In genomic region chr13:68569589-68570336, GRCm38 (mm10) we compare ENCODE assay signal across 8 mouse cellular contexts. TPM values are rescaled to one million over a fixed set of nuclear protein-coding genes. Genes with fewer than 3 reads are reported as not detected.
DNase-seq lines count a peak whose midpoint lies in the region; ATAC-seq and TF ChIP-seq lines count a peak whose summit lies in the region.

No protein-coding gene starts in this region.

- H3K4me2 ChIP-seq in forebrain, embryonic 12.5 days, result no peak overlapping the region
- no peak overlapping the region for H3K4me2 ChIP-seq in intestine, embryonic 15.5 days (replicated peaks)
- H3K4me2 ChIP-seq in midbrain, postnatal 0 days (ENCODE audit: low read depth, low read length, poor library complexity, severe bottlenecking), result no peak overlapping the region

- H3K36me3 ChIP-seq in forebrain, embryonic 12.5 days (replicated peaks), result peaks cover 69% of the 10 kb centered on the region
- 0 out of 2 replicates have a peak, but pooled peaks cover 6% of the 10 kb centered on the region for H3K36me3 ChIP-seq in intestine, embryonic 15.5 days
- H3K36me3 ChIP-seq in midbrain, postnatal 0 days (ENCODE audit: insufficient read depth, low read length), result peaks cover 46% of the 10 kb centered on the region

- no peaks in the 10 kb centered on the region for H3K9me3 ChIP-seq in forebrain, embryonic 12.5 days
- H3K9me3 ChIP-seq in intestine, embryonic 15.5 days, result no peaks in the 10 kb centered on the region
- no peaks in the 10 kb centered on the region for H3K9me3 ChIP-seq in midbrain, postnatal 0 days (ENCODE audit: low read length)

- no peak overlapping the region for H3K4me3 ChIP-seq in forebrain, embryonic 12.5 days (replicated peaks)
- H3K4me3 ChIP-seq in intestine, embryonic 15.5 days (replicated peaks), result no peak overlapping the region
- no peak overlapping the region for H3K4me3 ChIP-seq in midbrain, postnatal 0 days (ENCODE audit: low read depth, low read length)

- H3K4me1 ChIP-seq in forebrain, embryonic 12.5 days, result no peaks in the 10 kb centered on the region
- 0 out of 2 replicates have a peak, but pooled peaks cover 5% of the 10 kb centered on the region for H3K4me1 ChIP-seq in intestine, embryonic 15.5 days (replicated peaks)
- H3K4me1 ChIP-seq in midbrain, postnatal 0 days (ENCODE audit: insufficient read depth, low read length), result no peaks in the 10 kb centered on the region

- TF ChIP-seq CTCF in midbrain, postnatal 0 days (IDR thresholded peaks at IDR 0.05), result peak; percentile 88

- H3K9ac ChIP-seq in forebrain, embryonic 12.5 days, result no peak overlapping the region
- H3K9ac ChIP-seq in intestine, embryonic 15.5 days, result no peak overlapping the region
- no peak overlapping the region for H3K9ac ChIP-seq in midbrain, postnatal 0 days (replicated peaks; ENCODE audit: low read length, poor library complexity, severe bottlenecking)

- ATAC-seq in forebrain, embryonic 12.5 days (ENCODE audit: low FRiP score), result peak; percentile 63; the same call in 1 of the 2 replicates
- ATAC-seq in intestine, embryonic 15.5 days, result 0 out of 2 replicates have a peak, but pooled peaks have one; percentile 29
- ATAC-seq in midbrain, postnatal 0 days (ENCODE audit: low FRiP score), result 0 out of 2 replicates have a peak, but pooled peaks have one; percentile 52

- H3K27ac ChIP-seq in forebrain, embryonic 12.5 days, result no peak overlapping the region
- no peak overlapping the region for H3K27ac ChIP-seq in intestine, embryonic 15.5 days
- H3K27ac ChIP-seq in midbrain, postnatal 0 days (ENCODE audit: low read depth, low read length), result no peak overlapping the region

- no peaks in the 10 kb centered on the region for H3K27me3 ChIP-seq in forebrain, embryonic 12.5 days
- no peaks in the 10 kb centered on the region for H3K27me3 ChIP-seq in intestine, embryonic 15.5 days (replicated peaks)
- no peaks in the 10 kb centered on the region for H3K27me3 ChIP-seq in midbrain, postnatal 0 days (ENCODE audit: insufficient read depth, low read length)

- peak; percentile 49 for DNase-seq in urinary bladder, postnatal 25 days (ENCODE audit: low spot score)
- DNase-seq in urinary bladder, adult 2 months (ENCODE audit: low spot score), result no peak
- DNase-seq in c-Kit-positive CD71-negative TER-119-negative erythroid progenitor cells, embryonic 14.5 days (ENCODE audit: low read depth), result peak; percentile 23
- DNase-seq in left cerebral cortex, postnatal 36 days (ENCODE audit: low spot score in 2 of 2), result peak; percentile 67 to 75
- DNase-seq in midbrain, postnatal 0 days (ENCODE audit: low spot score), result peak; percentile 81
- peak; percentile 54 for DNase-seq in thymus, postnatal 4 days

- intact Hi-C loops in left cerebral cortex, postnatal 36 days (cut with DNase I), result no loop called here

- WGBS in forebrain, embryonic 12.5 days, result 70% methylated on average over 17 of the region's 17 CpGs
- 53% methylated on average over 17 of the region's 17 CpGs for WGBS in intestine, embryonic 15.5 days
- WGBS in midbrain, postnatal 0 days, result 64% methylated on average over 17 of the region's 17 CpGs

RNA-seq across cellular contexts. Expression of gene Mtrr, which starts 12.2 kb away (rescaled TPM):
- polyA plus RNA-seq in urinary bladder, adult 2 months (2012; rRNA removed), result 11.9 and 13.5 TPM in 2 replicates
- 16.1 and 18.4 TPM in 2 replicates for polyA plus RNA-seq in forebrain, embryonic 12.5 days (2016; fragmentation: Nextera tagmentation; extraction: Ambion mirVana)
- polyA plus RNA-seq in intestine, embryonic 15.5 days (2015; fragmentation: Nextera tagmentation; extraction: Ambion mirVana), result 15.9 and 16.5 TPM in 2 replicates
- total RNA-seq in left cerebral cortex, postnatal 36 days (2021), result 10 to 100 TPM; 14.3 to 19.3 TPM
- total RNA-seq in midbrain, postnatal 0 days (2014; rRNA removed), result 10.6 and 12.5 TPM in 2 replicates
- 6.8 and 8.2 TPM in 2 replicates for polyA plus RNA-seq in midbrain, postnatal 0 days (2015; fragmentation: Nextera tagmentation; extraction: Ambion mirVana)

RNA-seq across cellular contexts. Expression of gene Fastkd3, which starts 12.3 kb away (rescaled TPM):
- 12.4 and 13.7 TPM in 2 replicates for polyA plus RNA-seq in urinary bladder, adult 2 months (2012; rRNA removed)
- polyA plus RNA-seq in forebrain, embryonic 12.5 days (2016; fragmentation: Nextera tagmentation; extraction: Ambion mirVana), result 39.5 and 40.5 TPM in 2 replicates
- polyA plus RNA-seq in intestine, embryonic 15.5 days (2015; fragmentation: Nextera tagmentation; extraction: Ambion mirVana), result 32.9 and 37.5 TPM in 2 replicates
- total RNA-seq in left cerebral cortex, postnatal 36 days (2021), result 10 to 100 TPM; 14.1 to 15.1 TPM
- 10.7 and 17.4 TPM in 2 replicates for total RNA-seq in midbrain, postnatal 0 days (2014; rRNA removed)
- polyA plus RNA-seq in midbrain, postnatal 0 days (2015; fragmentation: Nextera tagmentation; extraction: Ambion mirVana), result 18.5 and 20.1 TPM in 2 replicates

RNA-seq across cellular contexts. Expression of gene 1700001L19Rik, which starts 27.5 kb away (rescaled TPM):
- polyA plus RNA-seq in urinary bladder, adult 2 months (2012; rRNA removed), result 0.08 and 0.19 TPM in 2 replicates
- polyA plus RNA-seq in forebrain, embryonic 12.5 days (2016; fragmentation: Nextera tagmentation; extraction: Ambion mirVana), result 0.68 and 1.1 TPM in 2 replicates
- polyA plus RNA-seq in intestine, embryonic 15.5 days (2015; fragmentation: Nextera tagmentation; extraction: Ambion mirVana), result 0.35 TPM in 1 of 2 replicates, not detected in the other
- 10 to 100 TPM; 18.9 to 22.2 TPM for total RNA-seq in left cerebral cortex, postnatal 36 days (2021)
- total RNA-seq in midbrain, postnatal 0 days (2014; rRNA removed), result 10.5 and 16.9 TPM in 2 replicates
- 27.6 and 29.6 TPM in 2 replicates for polyA plus RNA-seq in midbrain, postnatal 0 days (2015; fragmentation: Nextera tagmentation; extraction: Ambion mirVana)

Comparison
In these comparisons a context has a peak if more than half of its experiments do, and no peak if none do; other contexts are left out.
1. RNA of gene 1700001L19Rik, which starts 27.5 kb away (polyA plus RNA-seq): 27.6 to 29.6 TPM in midbrain, postnatal 0 days; 0.68 to 1.1 TPM in forebrain, embryonic 12.5 days, 0.35 TPM in intestine, embryonic 15.5 days and 0.08 to 0.19 TPM in urinary bladder, adult 2 months; every median in the first group is over 10 times any median in the second.
2. Peak in every context shown above with its lines, with median percentiles within 50 percentile points of each other: ATAC-seq.